Mouse (Mus musculus) 3134 (cell line): ENCODE results near the gene Med21.

Experiments used
- DNase-seq: peaks from one replicate; pipeline ENCODE4 v3.0.0-alpha.2; 2011; ENCODE audit warnings: low spot score; ENCODE audit not compliant: insufficient read length; ENCODE audit errors: extremely low read depth

Med21 gene

DNA sequence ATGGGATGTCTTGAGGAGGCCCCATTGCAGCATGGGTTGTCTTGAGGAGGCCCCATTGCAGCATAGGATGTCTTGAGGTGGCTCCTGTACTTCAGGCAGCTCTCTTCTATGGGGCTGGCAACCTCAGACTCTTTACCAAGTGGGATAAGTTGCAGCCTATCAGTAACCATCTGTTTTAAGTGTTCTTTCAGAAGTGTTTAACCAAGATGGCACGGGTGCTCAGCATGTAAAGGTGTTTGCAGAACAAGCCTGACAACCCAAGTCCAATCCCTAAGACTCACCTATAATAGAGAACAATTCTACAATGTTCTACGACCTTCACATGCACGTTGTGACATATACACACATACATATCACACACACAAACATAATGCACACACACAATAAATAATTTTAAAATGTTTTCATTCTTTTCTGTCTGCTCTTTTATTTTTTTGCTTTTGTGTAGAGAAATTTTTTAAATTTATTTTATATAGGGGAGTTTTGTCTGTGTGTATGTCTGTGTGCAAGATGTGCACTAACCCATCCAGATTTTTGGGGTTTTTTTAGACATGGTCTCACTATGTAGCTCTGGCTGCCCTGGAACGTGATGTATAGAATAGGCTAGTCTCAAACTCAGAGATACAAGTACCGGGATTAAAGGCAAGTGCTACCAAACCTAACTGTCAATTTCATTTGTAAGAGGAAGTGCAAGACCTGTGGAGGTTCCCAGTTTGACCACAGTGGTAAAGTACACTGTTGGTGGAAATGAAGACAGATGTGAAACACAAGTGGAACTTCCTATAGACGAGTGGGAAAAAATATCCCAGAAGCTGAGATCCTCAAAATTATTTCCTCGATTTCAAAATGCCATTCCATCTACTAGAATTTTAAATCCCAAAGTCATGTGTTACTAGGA lies 2.0 kb upstream of the Med21 start:
- no peak for DNase-seq

DNA sequence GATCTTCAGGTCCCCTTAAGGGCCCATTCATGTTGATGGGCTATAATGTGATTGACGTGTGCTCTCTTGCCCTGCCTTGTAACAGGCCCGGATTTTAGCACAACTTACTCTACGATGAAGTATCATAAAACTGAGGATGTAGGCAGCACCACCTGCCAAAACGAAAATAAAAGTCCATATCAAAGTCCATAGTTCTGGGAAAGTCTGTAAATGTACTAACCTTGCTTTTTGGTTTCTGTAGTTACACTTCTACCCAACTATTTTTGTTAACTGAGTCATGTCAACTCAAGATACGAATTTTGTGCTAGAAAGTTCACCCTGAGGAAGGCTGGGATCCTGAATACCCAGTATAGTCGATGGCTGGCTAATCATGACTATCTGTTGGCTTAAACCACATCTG lies 1.4 kb upstream of the Med21 start:
- no peak for DNase-seq

DNA sequence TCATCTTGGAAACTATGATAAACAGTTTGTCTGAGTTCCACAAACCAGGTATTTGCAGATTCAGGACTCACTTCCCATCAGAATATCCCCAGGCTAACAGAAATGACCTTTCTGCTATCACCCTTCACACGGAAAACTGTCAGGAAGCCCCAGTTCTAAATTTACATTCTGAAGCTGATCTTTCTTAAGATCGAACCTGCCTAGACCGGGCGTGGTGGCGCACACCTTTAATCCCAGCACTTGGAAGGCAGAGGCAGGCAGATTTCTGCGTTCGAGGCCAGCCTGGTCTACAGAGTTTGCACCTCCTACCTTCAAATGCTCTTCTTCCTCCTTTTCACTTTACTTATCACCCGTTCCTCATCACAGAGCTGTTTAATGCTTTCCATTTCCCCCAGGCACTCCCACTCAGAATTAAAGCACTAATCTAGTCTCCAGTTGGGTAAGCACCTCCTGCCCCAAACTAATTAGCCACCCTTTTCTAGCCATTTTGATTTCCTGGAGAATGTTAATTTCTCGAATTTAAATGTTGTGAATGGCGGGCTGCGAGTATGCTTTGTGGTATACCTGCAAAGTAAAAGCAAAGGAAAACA lies 631 bp upstream of the Med21 start:
- DNase-seq: no peak

DNA sequence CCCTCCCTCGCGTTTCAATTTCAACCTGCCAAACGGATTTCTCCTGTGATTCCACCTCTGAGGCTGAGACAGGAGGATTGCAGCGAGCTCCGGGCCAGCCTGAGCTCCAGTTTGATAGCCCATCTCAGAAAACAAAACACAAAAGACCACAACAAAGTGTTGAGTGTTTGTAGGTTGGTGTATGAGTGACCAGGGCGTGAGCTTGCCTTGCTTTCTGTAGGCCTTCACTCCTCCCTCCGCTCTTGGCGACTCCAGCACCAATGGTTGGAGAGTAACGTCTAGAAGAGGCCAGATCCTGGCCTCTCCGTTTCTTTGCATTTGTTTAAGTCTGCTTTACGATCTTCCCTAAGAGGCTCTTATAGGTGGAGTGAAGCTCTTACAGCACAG lies 830 bp downstream of the Med21 start:
- DNase-seq: no peak

DNA sequence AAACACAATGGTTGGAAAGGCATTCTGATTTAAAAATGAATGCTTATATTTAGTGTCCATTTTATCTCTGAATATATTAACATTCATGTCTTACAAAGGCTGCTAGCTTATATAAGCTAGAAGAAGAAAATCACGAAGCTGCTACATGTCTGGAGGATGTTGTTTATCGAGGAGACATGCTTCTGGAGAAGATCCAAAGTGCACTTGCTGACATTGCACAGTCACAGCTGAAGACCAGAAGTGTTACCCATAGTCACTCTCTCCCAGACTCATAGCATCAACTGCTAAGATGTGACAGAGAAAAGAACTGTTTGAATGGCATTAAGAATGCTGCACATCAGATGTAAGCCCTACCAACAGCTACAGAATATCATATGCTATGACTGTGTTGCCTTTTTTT lies 7.7 kb downstream of the Med21 start:
- DNase-seq: no peak

DNA sequence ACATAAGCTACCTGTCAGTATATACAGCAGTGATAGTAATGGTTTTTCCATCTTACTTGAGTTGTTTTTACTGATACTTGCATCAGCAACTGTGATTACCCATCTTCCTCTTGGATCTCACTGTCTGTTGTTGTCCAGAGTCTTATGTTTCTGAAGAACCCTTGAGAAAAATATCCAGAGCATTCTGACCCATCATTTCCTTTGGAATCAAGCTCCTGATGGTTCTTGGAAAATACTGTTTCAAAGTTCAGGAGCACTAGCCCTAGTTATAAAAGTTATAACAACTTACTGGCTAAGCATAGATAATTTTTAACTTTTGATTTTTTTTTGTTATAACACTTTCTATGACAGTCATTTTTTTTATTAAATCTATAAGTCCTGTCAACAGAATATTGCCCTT lies 9.1 kb downstream of the Med21 start:
- DNase-seq: no peak

DNA sequence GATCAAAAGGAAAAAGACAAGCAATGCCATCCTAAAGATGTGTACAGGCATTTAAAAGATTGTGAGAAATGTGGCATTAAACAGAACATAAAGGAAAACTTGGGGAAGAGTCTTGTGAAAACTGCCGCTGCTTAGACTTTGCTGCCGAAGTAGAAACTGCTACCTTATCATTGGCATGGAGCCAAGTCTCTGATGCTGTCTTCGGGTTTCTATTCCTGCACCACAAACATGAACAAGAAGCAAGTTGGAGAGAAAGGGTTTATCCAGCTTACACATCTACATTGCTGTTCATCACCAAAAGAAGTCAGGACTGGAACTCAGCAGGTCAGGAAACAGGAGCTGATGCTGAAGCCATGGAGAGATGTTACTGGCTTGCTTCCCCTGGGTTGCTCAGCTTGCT lies 10.8 kb downstream of the Med21 start:
- no peak for DNase-seq

DNA sequence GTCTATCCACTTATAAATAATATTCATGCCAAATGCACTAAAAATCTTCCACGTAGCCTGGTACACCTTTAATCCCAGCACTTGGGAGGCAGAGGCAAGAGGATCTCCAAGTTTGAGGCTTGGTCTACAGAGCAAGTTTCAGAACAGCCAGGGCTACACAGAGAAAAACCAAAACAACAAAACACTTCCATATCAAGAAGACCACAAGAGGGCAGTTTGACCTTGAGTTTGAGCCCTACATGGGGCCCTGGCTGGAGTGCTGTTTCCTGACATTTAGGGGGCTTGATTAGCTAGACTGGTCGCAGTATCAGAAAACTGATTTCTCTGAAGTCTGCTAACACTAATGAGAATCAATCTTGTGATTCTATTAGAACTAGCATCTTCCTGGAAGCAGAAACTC lies 18.2 kb downstream of the Med21 start:
- no peak for DNase-seq

DNA sequence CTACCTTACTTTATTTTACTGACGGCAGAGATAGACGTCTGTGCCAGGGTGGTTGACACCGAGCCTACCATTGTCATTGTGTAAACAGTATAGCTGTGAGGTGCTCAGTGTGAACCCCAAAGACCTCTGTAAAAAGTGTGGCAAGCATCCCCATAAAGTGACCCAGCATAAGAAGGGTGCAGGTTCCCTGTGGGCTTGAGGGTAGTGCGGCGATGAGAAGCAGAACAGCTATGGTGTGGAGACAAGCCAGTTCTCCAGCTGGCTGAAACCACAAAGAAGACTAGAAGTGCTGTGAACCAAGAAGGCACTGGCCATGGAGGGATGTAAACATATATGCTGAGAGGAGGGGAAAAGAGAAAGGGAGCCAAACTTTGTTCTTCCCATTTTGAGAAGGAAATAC lies 19.3 kb downstream of the Med21 start:
- no peak for DNase-seq

DNA sequence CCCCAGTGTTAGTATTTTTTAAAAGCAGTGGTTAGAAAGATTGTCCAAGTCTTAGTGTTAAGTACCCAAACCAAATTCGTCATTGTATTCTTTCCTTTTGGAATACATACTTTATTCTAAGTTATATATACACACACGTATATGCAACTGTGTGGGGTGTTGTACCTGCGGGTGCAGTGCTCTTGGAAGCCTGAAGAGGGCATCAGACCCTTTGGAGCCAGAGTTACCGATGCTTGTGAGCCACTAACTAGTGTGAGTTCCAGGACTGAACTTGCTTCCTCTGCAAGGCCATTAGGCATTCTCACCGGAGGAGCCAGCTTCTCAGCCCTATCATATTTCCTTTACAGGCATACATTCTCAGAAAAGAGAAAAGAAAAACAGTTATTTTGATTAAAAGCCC lies 20.3 kb downstream of the Med21 start:
- peak; percentile 23 for DNase-seq

DNA sequence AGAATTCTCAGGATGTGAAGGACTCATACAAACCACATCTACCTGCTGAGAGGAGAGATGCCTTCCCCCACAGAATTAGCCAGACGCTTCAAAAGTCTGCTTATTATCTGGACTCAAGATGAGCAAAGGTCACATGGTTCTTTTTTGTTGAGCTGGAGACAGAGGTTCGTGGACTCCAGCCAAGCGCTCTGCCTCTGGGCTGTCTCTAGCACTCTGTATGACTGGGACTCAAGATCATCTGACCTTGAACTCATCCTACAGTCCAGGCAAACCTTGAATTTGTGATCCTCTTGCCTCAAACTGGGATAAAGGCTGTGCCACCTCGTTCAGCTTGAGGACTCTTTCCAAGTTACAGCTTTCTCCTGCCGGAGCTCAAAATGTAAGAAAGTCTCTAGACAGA lies 21.8 kb downstream of the Med21 start:
- DNase-seq: no peak

DNA sequence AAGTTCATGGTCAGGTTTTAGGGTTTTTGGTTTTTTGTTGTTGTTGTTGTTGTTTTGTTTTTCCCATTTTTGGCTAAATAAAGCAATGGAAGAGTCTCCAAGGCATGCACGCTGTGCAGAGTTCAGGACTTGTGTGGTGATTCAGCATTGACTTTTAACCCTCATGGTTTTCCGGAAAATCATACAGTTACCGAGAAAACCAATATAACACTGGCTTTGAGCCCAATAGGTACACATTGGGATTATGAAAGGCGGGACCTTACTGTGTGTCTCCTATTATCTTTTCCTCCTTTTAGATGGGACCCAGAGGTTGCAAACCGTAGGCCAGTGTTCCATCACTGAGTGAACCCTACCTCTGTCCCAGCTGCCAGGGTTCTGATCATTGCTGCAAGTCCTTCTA lies 22.6 kb downstream of the Med21 start:
- DNase-seq: no peak

DNA sequence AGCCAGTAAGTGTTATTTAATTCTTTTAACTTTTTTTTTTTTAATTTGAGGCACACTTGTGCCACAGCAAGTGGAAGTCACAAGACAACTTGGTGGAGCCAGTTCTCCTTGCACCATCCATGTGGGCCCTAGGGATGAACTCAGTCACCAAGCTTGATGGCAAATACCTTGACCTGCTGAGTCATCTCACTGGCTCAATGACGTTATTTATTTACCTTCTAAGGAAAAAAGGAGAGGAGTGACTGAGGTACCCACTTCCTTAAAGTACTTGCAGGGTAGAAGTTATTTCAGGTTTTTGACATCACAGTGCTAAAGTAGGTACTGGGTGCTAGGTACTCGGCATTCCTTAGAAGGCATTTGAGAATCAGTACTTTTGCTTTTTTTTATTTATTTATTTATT lies 23.1 kb downstream of the Med21 start:
- DNase-seq: peak; percentile 37

DNA sequence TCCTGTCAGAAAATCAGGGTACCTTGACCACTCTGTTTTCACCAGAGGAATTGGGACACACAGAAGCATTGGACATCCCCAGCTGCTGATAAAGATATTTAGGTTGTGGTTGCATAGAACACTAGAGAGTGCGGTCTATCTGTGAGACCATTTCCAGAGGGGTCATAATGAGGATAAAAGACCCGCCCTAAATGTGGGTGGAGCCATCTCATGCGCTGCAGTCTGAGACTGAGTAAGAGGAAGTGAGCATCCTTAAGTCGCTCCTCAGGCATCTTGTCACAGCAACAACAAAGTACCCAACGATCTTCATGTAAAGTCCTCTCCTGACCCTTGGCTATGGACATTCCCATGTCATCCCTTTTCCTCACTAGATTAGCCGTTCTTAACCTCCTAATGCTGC lies 24.5 kb downstream of the Med21 start:
- DNase-seq: no peak

DNA sequence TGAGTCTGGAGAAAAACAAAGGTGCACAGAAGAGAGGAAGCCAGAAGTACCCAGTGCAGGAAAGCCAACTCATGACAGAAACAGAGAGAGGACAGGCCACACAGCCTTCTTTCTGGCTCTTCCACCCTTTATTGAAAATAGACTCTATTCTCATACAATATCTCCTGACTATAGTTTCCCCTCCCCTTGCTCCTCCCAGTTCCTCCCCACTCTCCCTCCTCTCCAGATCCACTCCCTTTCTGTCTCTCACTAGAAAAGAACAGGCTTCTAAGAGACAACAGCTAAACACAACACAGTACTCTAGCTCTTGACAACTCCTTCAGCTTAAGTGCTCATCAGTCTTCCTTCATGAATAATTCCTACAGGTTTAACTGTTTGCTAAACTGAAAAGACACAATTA lies 26.3 kb downstream of the Med21 start:
- no peak for DNase-seq

DNA sequence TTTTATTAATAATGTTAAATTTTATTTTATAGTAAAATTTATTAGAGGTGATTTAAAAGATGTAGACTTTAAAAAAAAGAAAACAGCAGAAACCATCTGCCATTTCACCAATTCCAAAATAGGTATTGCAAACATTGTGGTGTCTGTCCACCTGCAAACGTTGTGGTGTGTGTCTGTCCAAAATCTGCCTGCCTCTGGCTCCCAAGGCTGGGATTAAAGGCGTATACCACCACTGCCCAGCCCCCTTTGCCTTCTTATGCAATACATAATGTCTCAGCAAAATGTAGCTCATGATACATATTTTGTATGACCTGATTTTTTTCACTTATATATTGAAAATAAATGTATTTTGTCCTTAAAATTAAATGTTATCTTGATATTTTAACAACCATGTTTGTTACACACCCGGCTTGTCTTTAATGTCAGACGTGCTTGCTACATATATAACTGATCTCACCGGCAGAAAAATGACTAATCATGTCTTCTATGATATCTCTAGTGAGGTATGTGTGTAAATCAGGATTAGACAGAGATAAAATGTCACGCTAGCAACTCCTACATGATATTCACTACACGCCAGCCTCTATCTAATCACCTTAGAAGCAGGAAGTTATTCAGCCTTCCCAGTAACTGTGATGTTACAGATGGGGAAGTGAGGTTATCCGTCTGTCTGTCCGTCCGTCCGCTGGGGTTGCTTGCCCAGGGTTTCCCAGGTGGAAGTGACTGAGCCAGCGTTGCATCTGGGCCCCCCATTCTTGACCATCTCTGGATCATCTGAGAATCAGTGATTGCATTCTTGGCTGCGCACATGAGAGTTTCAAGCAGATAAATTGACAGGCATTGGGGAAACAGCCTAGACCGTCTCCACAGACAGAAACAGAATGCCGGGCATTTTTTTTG lies 28.9 kb downstream of the Med21 start:
- no peak for DNase-seq

DNA sequence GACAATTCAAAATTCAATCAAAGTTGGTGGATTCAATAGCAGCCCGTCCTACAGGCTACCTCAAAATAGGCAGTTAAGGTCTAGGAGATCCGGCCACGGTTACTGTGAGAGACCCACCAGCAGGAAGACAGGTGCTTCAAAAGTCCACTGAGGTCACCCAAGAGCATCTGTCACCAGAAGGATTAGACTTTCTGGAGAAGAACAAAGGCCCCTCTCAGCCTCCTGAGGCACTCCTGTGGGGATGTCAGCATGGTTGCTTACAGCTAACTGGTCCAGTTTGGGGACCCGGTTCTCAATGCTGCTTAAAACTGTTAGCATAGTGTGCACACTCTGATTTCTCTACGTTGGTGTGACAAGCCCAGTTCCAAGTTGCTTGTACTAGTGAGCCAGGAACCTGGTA lies 29.8 kb downstream of the Med21 start:
- no peak for DNase-seq

DNA sequence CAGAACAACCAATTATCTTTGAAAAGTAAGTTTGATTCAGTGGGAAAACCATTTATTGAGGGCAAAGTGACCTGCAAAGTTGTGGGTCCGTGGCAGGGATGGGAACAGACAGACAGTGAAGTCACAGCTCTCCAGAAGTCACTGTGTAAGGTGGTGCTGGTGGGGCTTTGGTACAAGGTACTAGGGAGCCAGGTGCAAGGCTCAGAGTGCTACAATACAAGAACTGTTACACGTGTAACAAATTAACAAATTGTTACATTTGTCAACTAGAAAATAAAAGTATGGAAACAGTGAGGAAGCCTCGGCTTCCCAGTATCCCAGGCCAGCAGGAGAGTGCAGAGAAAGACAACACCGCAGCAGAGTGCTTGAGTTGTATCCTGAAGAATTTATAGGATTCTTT lies 31.3 kb downstream of the Med21 start:
- DNase-seq: no peak

DNA sequence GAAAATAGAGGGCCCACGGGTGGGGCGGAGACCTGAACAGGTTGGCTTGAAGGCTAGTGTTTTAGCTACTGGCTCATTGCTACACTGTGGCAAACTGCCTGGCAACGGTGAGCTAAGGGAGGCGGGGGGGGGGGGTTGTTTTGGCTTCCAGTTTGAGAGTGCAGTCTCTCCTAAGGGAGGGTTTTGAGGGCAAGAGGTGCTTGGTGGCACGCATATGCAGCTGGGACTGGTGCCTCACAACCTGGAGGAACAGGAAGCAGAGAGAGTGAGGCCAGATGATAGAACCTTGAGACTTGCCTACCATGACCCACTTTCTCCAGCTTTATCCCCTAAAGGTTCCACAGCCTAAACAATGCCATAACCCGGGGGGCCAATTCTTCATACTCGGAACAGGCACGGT lies 32.1 kb downstream of the Med21 start:
- no peak for DNase-seq

DNA sequence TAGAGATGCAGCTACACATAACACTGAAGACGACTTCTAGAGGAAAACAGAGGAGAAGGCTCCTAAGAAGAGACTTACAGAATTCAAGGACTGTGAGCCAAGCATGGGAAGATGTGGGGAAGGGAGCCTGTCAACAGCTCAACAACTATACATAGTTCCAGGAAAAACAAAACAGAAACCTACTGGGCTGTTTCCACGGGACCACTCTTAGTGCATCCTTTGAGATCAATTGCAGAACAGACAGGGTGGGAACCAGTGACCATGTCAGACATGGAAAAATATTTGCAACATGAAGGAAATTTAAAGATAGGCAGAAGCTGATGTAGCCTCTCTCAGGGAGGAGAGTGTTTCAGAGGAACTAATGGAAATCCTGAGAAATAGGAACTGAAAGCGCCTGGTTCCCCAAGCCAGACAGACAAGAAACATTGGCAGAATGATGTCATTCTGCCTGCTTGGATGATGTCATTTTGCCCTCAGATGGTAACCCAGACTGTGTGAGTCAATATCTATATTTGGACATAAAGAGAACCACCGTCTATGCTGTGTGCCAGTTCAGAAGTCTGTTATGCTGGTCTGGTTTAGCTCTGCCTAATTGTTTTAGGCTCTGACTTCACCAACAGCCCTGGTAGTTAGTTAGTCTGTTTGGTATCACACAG lies 32.7 kb downstream of the Med21 start:
- DNase-seq: peak; percentile 57

DNA sequence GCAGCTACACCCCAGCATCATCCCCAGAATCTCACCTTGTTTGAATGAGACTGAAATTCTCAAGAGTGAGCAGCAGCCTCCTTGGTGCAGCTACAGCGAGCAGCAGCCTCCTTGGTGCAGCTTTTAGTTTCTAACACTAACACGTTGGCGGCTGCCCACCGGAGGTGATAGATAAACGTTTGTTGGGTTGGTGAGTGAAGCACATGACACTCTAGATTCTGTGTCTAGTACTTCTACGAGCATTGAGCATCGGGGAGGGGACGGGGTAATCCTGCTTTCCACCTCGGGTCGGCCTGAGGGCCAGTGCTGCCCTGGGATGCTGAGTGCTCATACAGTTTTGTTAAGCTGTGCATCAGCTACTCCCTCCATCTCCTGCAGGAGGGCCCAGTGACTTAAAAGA lies 34.6 kb downstream of the Med21 start:
- DNase-seq: no peak
